Mouse (Mus musculus): ENCODE results near the gene Rcn1.
A peak's percentile ranks its signal among the peaks of the same experiment; 100 is the strongest.

Rcn1 gene

DNA sequence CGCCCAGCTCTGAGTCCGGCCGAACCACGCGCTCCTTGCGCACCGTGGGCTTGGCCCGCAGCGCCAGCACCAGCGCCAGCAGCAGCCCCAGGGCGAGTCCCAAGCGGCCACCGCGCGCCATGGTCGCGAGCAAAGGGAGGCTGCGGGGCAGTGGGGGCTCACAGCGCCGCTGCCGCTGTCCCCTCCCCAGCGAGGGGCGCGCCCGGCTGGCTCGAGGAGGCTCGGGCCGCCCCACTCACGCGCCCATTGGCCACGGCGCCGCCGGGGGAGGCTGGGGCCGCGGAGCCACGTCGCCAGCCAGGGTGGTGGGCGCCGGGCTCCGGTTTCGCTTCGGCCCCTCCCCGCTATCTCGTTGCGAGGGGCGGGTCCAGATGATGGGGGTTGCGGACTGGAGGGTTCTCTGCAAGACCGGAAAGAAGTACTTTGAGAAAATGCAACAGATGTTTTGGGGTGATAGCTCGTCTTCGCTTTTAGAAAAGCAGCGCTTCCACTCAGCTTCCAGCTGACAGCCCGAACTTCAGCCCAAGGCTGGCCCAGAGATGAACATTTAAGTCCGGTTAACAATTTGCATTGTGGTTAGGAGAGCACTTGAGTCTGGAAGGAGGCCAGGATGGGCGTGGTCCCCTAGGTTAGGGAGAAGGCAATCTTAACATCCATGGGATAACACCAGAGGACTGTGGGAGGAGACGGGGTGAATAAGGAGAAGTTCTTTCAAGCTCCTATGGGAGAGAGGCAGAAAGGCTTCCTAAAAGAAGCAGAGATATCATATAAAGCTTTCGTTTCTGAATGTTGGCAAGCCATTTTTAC lies at the start of gene Rcn1:
Gene Rcn1, minus strand, starts transcription at position 235 of the 807 bp plus-strand sequence.
- peak; percentile 72 for DNase-seq (ENCODE audit: low read depth)

DNA sequence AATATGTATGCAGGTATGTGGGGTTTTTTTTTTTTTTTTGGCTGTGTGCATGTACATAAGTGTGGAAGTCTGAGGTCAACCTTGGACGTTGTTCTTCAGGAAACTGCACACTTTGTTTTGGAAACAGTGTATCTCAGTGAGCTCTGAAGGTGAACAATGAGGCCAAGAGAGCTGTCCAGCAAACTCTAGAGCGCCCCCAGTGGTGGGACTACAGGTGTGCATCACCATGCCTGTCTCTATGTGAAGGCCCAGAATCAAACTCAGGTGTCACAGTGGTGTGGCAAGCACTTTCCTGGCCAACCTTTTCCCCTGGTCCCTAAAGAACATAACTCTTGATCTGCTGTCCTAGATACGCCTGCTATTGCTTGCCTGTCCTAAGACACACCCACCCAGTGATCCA lies 45.0 kb upstream of the Rcn1 start:
- peak; percentile 14 for DNase-seq (ENCODE audit: low read depth)

DNA sequence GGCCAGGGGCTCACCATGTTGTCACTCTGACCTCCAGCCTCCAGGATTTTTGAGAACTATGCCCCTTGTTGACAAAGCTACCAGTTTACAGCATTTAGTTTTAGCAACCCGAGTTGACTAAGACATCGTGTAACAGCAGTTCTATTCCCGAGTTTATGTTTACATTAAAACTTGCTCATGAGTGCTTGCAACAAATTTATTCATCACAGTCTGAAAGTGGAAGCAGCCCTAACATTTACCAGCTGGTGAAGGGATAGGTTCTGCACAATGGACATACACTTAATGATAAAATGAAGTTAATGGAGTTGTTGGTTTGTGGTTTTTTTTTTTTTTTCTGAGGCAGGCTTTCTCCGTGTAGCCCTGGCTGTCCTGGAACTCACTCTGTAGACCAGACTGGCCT lies 39.9 kb upstream of the Rcn1 start:
- DNase-seq (ENCODE audit: low read depth), result no peak

DNA sequence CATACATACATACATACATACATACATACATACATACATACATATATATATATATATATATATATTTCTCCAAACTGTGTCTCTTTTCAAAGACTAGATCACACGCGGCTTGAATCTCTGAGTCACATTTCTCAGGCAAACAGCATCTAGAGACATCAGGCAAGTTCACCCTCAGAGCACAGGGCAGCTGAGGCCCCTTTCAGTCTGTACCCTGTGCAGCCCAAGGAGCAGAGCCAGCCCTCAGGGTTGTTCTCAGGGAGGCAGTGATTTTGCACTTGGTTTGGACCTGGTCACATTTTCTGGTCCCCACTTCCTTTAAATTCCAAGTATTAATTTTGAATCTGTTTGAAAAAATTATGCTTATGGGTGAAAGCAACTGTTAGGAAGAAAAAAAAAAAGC lies 39.4 kb upstream of the Rcn1 start:
- DNase-seq (ENCODE audit: low read depth), result no peak

DNA sequence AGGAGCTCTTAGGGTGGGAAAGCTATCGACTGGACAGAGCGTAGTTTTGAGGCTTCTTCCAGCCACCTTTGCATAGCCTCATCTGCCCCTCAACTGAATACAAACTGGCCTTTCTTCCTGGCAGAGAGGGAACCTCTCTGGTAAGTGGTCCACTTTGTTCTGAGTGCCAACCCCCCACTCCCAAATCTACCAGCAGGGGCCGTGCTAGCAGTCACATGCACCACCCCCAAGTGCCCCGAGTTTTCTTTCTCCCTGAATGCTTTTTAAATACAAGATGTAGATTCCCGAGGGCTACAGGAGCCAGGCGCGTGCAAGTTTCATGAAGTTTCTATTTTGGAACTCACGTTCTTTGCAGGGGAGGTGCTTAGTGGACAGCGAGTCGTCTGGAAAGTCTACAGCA lies 33.8 kb upstream of the Rcn1 start:
- no peak for DNase-seq (ENCODE audit: low read depth)

DNA sequence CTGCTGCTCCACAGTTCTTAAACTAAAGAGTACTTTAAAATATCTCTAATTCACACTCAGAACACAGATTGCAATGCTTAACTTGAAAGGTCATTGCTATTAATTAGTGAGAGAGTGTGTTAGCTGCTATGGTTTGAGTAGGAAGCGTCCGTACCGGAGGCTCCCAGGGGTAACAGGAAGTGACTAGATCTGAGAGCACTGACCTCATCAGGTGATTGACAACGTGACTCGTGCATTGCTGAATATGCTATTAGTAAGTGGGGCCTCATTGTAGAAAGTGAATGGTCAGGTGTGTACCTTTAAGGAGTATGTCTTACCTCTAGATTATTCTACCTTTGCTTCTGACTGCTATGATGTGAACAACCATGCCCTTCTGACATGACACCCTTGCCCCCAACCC lies 31.3 kb upstream of the Rcn1 start:
- peak; percentile 13 for DNase-seq (ENCODE audit: low read depth)

DNA sequence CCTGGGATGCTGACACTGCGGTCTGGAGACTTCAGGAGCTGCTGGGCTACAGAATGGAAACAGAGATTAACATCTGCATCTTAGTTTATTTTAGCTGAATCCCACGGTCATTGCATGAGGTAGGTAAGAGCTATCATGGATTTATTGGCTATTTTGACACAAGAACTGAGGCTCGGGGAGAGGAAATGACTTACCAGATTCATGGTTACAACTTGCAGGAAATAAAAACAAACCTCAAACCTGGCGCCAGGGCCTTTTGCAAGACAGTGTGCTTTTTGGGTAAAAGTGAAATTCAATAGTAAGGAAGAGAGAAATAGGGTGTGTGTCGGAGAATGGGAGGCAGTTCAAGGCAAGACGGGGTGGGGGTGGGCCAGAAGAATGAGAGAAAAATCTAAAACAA lies 30.8 kb upstream of the Rcn1 start:
- DNase-seq (ENCODE audit: low read depth), result peak; percentile 7

DNA sequence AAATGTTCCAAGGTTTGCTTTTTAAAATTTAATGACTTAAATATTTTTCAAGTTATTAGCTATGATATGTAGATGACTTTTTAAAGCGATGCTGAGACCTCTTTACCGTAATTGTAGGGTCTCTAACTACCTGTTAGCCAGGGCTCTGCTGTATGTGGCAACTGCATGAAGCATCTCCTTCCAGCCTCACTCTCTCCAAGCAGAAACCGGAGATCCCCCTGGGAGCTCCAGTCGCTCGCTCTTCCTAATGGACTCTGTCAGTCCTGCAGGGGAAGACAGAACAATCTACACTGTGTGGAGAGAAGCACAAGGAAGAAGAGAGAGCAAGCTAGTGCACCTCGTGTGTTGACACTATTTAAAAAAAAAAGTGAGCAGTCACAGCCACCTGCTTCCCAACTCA lies 29.3 kb upstream of the Rcn1 start:
- no peak for DNase-seq (ENCODE audit: low read depth)

DNA sequence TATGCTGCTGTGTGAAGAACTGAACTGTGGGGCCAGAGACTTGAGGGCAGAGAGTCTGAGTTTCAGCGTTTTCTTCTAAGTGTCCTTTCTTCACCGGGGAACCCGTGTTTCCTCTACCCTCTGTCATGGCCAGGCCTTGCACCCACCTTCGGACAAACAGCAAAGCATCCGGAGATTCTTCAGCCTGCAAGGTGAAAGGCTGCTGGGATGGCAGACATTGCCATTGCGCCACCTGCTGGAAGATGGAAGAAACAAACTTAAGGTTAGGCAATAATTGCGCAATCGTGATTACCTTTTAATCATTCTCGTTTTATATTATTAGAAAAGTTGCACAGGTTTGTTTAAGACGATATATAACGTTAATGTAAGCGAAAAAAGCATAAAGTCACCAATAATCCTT lies 28.9 kb upstream of the Rcn1 start:
- peak; percentile 76 for DNase-seq (ENCODE audit: low read depth)

DNA sequence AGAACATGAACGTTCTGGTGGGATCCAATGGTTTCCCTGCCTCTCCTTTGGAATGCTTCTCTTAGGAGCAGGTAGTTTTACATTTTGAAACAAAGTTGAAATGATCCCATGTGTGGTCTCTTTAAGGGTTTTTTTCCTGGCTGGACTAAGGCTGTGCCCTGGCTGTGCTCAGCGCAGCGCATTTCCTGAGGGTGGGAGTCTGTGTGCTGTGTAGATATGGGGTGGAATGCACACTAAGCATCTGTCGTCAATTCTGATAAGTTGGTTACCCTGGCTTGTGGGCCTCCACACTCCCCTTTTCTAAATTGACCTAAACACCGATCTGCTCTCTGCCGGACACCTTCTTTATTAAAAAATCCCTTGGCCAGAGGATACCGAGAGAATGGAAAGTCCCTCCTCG lies 28.3 kb upstream of the Rcn1 start:
- DNase-seq (ENCODE audit: low read depth), result no peak

DNA sequence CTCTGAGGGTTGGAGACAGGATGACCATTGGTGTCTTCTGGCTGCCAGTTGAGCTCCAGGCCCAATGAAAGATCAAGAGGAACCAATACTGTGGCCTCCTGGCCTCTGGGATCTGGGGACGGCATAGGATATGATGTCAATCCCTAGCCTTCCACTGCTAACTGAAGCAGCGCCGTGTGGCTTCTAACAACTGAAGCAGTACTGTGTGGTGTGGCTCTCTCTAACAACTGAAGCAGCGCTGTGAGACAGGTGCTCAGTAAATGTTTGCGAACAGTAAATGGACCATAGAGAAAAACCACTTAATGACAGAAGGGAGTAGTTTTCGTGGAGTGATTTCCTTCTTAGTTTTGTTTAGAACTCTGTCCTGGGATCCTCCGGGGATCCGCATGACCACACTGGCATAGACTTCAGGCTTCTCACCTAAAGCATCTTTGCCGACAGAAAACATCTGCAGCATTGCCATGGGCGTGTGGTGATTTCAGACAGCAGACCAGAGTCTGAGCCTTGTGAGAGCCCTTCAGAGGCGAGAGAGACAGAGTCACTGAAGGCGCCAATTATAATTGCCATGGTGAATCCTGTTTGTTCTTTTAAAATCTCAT lies 19.6 kb upstream of the Rcn1 start:
- DNase-seq (ENCODE audit: low read depth), result no peak

DNA sequence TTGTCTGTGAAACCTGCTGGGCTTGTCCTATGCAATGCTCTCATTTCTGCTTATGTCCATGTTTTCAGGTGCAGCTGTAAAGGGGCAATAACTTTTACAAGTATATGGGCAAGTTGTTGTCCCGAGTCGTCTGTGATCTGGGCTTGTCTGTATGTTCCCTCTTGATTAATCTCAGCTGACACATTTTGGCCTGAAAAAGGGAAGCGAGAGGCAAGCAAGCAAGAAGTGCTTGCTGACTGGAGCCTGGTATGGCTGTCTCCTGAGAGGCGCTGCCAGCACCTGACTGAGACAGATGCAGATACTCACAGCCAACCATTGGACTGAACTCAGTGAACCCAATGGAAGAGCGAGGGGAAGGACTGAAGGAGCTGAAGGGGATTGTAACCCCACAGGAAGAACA lies 18.5 kb upstream of the Rcn1 start:
- no peak for DNase-seq (ENCODE audit: low read depth)

DNA sequence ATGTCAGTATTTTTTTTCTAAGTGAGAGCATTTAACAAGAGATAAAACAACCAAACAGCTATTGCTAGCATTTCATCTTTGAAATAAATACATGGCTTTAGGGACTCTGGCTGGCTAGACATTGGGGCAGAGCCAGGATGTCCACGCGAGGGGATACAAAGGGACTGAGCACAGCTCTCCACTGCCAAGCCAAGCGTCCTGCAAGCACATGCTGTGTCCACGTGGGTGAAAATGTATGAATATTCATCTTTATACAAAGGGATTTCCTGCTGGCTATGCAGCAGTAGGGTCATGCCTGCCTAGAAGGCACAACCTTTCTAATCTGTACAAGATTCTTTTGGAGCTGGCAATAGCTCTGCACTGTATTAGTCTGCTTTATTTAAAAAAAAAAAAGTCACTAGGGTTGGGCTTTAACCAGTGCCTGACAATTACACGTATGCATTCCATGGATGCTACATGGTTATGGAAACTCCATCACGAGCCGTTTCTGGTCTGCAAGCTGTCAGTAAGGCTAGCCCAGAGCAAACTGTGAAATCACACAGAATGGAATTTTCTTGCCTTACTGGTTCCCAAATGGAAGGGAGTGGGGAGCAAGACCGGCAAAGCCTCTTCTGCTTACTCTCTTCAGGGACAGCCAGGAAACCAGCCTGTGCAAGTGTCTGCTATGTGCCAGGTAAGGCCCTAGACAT lies 17.7 kb upstream of the Rcn1 start:
- DNase-seq (ENCODE audit: low read depth), result no peak

DNA sequence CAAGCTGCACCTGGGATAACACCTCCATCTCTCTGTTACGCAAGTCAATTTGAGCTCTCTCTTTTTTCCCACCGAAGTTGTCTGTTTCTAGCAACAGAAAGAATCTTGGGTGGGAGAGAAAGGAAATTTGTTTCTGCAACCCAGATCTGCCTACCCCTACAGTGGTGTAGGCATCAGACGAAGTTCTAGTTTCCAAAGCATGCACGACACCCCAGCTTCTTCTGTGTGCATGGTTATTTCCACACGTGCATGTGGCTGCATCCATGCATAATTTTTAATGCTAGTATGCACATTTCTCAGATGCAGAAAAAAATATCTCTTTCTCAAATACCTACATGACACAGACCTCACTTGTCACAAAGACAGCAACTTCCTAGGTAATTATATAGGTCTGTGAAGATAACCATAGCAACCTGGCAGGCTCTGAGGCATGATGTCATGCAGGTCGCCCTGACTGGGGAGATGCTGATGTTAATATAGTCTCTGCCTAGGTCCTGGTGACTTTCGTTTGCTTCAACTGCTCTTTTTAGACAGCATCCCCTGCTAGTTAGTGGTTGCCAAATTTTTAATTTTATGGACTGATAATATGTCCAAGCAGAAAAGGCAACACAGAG lies 17.0 kb upstream of the Rcn1 start:
- DNase-seq (ENCODE audit: low read depth), result no peak

DNA sequence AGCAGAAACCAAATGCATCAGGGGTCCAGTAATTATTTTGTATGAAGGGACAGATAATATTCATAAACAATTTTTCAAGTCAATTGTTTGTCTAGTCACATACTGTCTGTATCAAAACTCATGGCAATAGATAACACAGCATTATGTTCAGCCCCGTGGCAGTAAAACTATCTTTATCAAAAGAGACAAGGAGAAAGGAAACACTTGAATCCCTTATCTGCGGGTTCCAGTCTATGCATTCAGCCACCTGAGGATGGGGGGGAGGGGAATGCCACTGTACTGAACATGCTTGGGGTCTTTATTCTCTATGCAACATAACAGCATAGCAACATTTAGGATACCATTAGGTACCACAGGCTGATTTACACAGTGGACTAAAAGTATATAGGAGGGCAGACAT lies 15.2 kb upstream of the Rcn1 start:
- DNase-seq (ENCODE audit: low read depth), result no peak

DNA sequence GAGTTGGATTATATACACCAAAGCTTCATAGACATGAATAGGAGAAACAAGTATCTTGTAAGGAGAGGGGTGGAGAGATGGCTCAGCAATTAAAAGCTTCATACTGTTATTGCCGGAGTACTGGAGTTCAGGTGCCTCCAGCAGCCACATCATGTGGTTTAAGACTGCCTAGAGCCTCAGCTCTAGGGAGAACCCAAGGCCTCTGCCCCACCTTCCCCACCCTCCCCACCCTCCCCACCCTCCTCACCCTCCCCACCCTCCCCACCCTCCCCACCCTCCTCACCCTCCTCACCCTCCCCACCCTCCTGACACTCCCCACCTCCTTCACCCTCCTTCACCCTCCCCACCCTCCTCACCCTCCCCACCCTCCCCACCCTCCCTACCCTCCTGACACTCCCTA lies 10.1 kb upstream of the Rcn1 start:
- no peak for DNase-seq (ENCODE audit: low read depth)

DNA sequence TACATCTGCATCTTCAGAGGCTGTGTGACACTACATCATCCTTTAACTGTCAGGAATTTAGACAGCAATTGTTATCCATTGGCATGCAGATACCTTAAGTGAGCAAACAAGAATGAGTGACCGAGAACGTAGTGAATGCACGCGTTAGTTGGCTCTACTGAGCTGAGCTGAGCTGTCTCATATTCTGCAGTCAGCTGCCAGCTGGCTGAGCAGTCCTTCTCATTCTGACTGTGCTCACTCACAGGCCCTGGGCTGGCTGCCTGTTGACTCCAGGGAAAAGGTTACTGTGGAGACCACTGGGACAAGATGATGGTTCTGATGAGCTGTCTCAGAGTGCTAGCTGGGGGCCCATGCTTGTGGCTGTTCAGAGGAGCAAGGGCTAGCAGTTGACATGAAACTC lies 9.4 kb upstream of the Rcn1 start:
- DNase-seq (ENCODE audit: low read depth), result no peak

DNA sequence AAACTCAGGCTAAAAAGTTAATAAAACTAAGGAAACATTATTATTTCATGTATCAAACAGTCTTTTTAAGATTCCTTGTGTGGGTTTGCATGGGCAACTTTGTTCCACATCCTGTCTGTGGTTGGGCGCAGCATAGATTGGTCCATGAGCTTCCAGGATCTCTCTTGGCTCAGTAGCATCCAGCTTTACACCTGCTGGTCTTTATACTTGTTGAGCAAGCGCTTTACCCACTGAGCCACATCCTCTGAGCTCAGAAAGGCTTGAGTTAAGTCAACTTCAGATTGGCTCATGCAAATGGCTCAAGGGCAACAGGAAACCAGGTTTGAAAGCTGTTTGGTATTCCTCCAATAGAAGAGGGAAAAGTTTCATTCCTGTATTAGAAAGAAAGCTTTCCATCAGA lies 3.1 kb upstream of the Rcn1 start:
- peak; percentile 44 for DNase-seq (ENCODE audit: low read depth)

DNA sequence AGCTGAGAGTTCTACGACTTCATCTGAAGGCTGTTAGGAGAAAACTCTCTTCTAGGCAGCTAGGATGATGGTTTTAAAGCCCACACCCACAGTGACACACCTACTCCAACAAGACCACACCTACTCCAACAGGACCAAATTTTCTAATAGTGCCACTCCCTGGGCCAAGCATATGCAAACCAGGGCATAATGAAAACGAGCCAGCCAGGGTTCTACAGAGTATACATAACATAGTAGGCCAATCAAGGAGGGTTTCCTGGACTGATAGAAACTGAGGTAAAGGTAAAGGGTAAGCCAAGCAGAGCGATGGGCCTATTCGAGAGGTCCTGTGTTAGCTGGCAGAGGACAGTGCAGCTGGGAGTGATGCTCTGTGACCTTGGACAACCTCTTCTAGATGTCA lies 1.4 kb upstream of the Rcn1 start:
- no peak for DNase-seq (ENCODE audit: low read depth)

DNA sequence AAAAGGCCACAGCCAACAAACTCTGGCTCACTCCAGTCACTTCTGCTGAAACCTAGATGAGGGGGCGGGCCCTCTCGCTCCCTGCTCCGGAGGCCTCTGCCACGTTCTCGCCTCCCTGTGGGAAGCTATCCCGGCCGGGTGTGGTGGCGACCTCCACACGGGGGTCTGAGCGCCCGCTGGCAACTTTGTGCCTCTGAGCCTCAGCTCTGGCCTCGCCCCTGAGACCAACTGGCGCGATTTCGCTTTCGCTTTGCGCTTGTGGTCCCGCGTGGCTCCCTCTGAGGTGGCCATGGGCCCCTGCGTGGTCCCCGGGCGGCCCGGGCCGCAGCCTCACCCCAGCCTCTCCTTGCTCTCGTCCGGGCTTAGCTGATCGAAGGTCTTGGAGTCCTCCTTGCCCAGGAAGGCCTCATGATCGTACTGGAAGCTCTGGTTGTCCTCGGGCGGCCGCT lies 459 bp downstream of the Rcn1 start:
- peak; percentile 61 for DNase-seq (ENCODE audit: low read depth)

DNA sequence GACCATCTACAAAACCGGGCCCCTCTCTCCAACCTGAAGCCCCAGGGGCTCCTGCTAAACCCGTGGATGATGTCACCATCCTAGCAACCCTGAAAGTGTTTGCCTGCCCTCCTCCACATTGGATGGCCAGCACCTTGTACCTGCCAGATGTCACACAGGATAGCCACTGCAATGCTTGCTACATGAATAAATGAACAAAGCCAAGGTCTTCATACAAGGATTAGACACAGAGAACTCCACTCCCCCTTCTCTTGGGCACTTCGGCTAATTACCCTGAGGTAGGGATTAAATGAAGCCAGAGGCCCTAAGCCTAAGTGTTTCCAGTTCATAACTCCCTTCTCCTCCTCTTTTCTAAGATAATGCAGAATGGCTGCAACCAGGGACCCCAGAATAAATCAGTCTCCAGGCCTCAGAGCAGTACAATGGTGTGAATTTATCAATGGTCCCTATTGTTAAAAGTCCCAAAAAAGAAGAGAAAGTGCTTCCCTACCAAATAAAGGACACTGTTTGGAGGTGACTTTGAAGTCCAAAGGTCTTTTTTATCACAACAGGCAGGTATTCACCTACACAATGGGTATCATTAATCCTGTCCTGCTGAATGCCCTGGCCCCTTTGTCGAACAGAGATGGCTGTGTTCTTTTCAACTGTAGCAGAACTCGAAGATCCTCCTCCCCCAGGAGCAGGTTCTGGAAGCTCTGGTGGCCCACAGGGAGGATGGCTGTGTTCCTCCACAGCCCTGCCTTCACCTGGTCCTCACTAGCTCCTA lies 1.5 kb downstream of the Rcn1 start:
- no peak for DNase-seq (ENCODE audit: low read depth)

DNA sequence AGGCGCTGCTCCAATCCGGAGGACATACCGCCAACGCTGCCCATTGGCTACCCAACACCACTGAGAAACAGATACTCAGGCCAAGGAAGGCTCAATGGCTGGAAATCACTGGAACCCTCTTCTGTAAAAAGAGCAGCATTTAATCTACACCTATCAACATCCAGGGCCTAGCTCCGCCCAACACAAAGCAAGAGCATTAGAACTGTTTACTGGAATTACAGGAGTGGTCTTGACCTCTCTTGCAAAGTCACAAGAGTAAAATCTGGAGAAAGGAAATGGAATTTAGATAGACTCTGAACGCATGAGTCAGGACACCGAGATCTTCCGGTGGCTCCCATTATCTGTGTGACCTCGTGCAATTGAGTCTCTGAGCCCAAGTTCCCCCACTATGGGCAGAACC lies 3.1 kb downstream of the Rcn1 start:
- no peak for DNase-seq (ENCODE audit: low read depth)
